Mouse (Mus musculus) embryonic facial prominence, embryonic 15.5 days (tissue): Measurements from ENCODE around the gene Papola. TPM values are rescaled to one million over a fixed set of nuclear protein-coding genes. Genes with fewer than 3 reads are reported as not detected.

Experiments used
- ATAC-seq: fragments of 200-750 bp; cut with Nextera tagmentation; 2 replicates; pipeline ENCODE4 v1.8.0; 2017; ENCODE audit warnings: low read depth, moderate TSS enrichment; ENCODE audit not compliant: insufficient number of reproducible peaks, low FRiP score, low TSS enrichment
- H3K27ac ChIP-seq: fragments of 300-500 bp; sonication (generic); replicated peaks from 2 replicates; pipeline ENCODE4 v1.5.1; 2015; ENCODE audit warnings: mild to moderate bottlenecking, inconsistent platforms
- H3K27me3 ChIP-seq: fragments of 300-500 bp; sonication (generic); 2 replicates; pipeline ENCODE4 v1.6.1; 2015; ENCODE audit warnings: inconsistent platforms
- H3K36me3 ChIP-seq: fragments of 300-500 bp; sonication (generic); 2 replicates; pipeline ENCODE4 v1.6.1; 2015; ENCODE audit warnings: mild to moderate bottlenecking, inconsistent platforms
- H3K4me1 ChIP-seq: fragments of 300-500 bp; sonication (generic); 2 replicates; pipeline ENCODE4 v1.6.1; 2015; ENCODE audit warnings: inconsistent platforms
- H3K4me2 ChIP-seq: fragments of 300-500 bp; sonication (generic); replicated peaks from 2 replicates; pipeline ENCODE4 v1.6.1; 2015; ENCODE audit warnings: mild to moderate bottlenecking, inconsistent platforms
- H3K4me3 ChIP-seq: fragments of 300-500 bp; sonication (generic); replicated peaks from 2 replicates; pipeline ENCODE4 v1.5.1; 2015; ENCODE audit warnings: mild to moderate bottlenecking, inconsistent platforms
- H3K9ac ChIP-seq: fragments of 300-500 bp; sonication (generic); 2 replicates; pipeline ENCODE4 v1.6.1; 2015; ENCODE audit warnings: inconsistent platforms
- H3K9me3 ChIP-seq: fragments of 300-500 bp; sonication (generic); replicated peaks from 2 replicates; pipeline ENCODE4 v1.6.1; 2016; ENCODE audit warnings: inconsistent platforms
- WGBS: fragments of 180-500 bp; shearing (Covaris S2); methylation state at CpG from one replicate; pipeline ENCODE4 v1.1.7; 2015; 5-methylcytosine and 5-hydroxymethylcytosine counted together
- polyA plus RNA-seq: library from polyadenylated mRNA; unstranded; fragments of >200 nt; fragmentation: Nextera tagmentation; extraction: Ambion mirVana; gene quantifications from 2 replicates; pipeline ENCODE4 v1.2.1, GENCODE M21; 2015

Papola gene
- polyA plus RNA-seq, 1 experiment from 2014 or later, result 186 TPM

DNA sequence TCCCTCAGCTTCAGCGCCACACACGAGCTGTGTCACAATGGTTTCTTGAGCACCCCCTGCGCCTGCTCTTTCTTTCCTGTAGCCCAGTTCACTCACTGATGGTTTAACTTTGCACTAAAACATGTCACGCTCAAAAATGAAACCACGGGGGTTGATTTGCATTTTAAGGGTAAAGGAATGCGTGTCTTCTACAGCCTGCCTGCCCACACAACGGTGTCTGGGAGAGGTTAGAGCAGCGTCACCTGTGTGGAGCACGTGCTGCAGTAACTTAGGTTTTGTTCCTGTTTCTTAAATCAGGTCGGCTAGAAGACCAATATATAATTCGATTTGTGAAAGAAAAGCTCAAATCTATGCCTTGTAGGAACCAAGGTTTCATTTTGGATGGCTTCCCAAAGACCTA, 23.3 kb upstream of the Papola start:
- H3K4me3 ChIP-seq, result no peak overlapping the region
- H3K27ac ChIP-seq, result no peak overlapping the region
- H3K9ac ChIP-seq, result no peak overlapping the region
- peaks cover 5% of the 10 kb centered on the region; the same call in 1 of the 2 replicates for H3K4me1 ChIP-seq
- no peak for ATAC-seq
- H3K9me3 ChIP-seq, result no peaks in the 10 kb centered on the region
- no peaks in the 10 kb centered on the region for H3K36me3 ChIP-seq
- H3K4me2 ChIP-seq, result 0 out of 2 replicates have a peak overlapping the region, but pooled peaks have one; percentile 15
- WGBS, result 39% methylated on average over 11 of the region's 11 CpGs
- no peaks in the 10 kb centered on the region for H3K27me3 ChIP-seq

DNA sequence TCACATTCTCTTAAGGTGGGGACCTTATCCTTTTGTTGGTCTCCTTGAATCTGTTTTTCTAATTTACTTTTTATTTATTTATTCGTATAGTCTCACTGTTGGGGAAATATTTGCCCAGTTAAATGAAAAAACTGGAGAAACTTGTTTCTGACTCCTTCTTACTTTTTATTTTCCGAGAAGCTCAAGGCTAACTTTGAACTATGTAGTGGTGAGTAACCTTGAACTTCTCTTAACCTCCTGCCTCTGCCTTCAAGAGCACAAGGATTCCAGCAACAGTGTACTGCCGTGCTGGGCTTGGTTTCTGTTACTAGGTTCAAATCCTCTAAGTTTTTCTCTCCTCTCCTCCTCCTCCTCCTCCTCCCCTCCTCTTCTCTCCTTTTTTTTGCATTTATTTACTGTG, 22.9 kb upstream of the Papola start:
- H3K9me3 ChIP-seq, result no peaks in the 10 kb centered on the region
- no peak overlapping the region for H3K4me3 ChIP-seq
- ATAC-seq, result no peak
- peaks cover 5% of the 10 kb centered on the region; the same call in 1 of the 2 replicates for H3K4me1 ChIP-seq
- no peak overlapping the region for H3K27ac ChIP-seq
- H3K9ac ChIP-seq, result no peak overlapping the region
- no peaks in the 10 kb centered on the region for H3K36me3 ChIP-seq
- no peak overlapping the region for H3K4me2 ChIP-seq
- H3K27me3 ChIP-seq, result no peaks in the 10 kb centered on the region
- 57% methylated on average over 3 of the region's 3 CpGs for WGBS

DNA sequence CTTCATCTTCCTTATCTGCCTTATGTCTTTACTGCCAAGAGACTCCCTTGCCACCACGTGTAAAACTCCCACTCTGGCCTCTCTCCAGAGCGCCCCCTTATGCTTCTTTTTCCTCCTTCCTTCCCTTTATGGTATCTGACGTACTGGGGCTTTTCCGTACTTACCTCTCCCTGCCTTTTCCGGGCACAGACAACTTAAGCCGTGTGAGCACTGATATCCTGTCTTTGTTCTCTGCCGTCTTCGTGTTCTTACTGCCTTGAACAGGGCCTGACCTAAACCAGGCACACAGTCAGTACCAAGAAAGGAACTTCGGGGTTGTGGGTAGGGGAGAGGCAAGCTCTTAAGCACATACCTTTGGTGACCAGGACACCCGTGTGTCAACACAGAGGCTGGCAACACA, 14.8 kb upstream of the Papola start:
- Histone ChIP-seq H3K36me3 (no peaks in the 10 kb centered on the region), H3K4me2 (no peak overlapping the region), H3K4me1 (0 out of 2 replicates have a peak, but pooled peaks cover 1% of the 10 kb centered on the region), H3K9me3 (no peaks in the 10 kb centered on the region), H3K4me3 (no peak overlapping the region), H3K27me3 (no peaks in the 10 kb centered on the region), H3K27ac (no peak overlapping the region), H3K9ac (no peak overlapping the region)
- ATAC-seq, result no peak
- 67% methylated on average over 10 of the region's 10 CpGs for WGBS

DNA sequence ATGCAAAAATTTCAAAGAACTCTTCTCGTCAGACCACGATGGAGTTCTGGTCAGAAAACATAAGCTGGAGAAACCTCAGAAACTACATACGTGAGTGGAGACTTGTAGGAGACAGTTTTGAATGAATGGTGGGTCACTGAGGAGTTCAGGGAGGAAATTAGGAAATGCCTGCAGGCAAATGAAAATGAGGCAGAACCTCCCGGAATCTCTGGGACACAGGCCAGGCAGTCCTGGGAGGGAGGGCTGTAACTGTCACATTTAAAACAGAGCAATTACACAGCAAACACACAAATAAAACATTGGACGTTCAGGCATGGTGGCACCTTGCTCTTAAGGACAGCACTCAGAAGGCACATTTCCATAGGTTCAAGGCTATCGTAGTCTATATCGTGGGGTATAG, 9.6 kb upstream of the Papola start:
- Histone ChIP-seq H3K4me1 (0 out of 2 replicates have a peak, but pooled peaks cover 5% of the 10 kb centered on the region), H3K9me3 (no peaks in the 10 kb centered on the region), H3K4me3 (no peak overlapping the region), H3K4me2 (no peak overlapping the region), H3K9ac (no peak overlapping the region), H3K27ac (no peak overlapping the region), H3K36me3 (no peaks in the 10 kb centered on the region), H3K27me3 (no peaks in the 10 kb centered on the region)
- ATAC-seq, result no peak
- 45% methylated on average over 7 of the region's 7 CpGs for WGBS

DNA sequence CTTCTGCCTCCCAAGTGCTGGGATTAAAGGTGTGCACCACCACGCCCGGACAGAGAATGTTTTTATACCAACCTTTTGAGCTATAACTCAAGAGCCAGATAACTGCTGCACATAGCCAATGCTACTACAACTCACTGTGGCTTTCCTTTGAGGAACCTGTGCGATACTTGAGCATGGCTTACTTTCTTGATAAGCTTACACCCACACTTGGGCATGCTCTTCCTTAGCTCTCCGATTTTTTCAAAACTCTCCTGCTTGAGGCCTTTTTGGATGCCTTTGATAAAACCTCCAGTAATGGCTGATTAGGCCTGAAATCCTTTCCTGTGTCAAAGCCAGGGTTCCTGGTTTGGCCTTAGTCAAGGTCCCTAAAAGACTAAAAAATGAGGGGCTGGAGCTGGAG, 6.8 kb upstream of the Papola start:
- H3K4me1 ChIP-seq, result 0 out of 2 replicates have a peak, but pooled peaks cover 5% of the 10 kb centered on the region
- no peak overlapping the region for H3K27ac ChIP-seq
- H3K4me3 ChIP-seq, result no peak overlapping the region
- WGBS, result 86% methylated on average over 4 of the region's 4 CpGs
- H3K27me3 ChIP-seq, result no peaks in the 10 kb centered on the region
- no peak overlapping the region for H3K4me2 ChIP-seq
- H3K9me3 ChIP-seq, result no peaks in the 10 kb centered on the region
- no peak for ATAC-seq
- H3K36me3 ChIP-seq, result no peaks in the 10 kb centered on the region
- H3K9ac ChIP-seq, result no peak overlapping the region

DNA sequence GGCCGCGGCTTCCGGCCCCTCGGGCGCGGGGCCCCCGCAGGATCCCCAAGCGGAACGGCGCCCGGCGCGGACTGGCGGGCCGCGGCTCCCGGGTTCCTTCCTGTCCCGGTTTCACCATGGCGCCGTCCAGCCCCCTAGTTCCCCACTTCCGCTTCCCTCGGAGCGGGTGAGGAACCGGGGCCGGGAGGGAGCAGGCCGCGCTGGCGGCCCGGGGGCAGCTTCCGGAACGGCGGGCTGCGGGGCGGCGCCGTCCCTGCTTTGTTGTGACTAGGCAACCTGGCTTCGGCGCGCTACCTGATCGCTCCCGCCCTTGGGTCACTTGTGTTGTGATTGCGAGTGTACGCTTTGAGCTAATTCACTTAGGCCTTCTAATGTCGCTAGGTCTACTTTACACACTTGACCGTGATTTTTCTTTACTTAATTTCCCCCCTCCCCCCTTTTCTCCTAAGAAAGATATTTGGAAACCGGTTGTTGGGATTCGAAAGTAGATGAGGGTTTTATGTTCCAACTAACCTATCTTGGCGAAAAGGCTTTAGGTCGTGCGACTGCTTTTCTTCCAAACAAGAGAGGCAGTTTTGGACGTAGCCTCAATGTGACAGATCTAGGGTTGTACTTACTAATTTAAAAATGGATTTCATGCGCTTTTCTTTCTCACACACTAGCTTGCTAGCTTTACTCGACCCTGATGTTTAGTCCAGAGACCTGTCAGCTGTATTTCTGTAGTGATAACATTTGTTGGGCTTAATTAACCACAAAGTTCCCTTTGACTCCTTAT, 693 bp downstream of the Papola start:
- Histone ChIP-seq H3K9me3 (no peaks in the 10 kb centered on the region), H3K4me3 (peak overlapping the region; percentile 72), H3K9ac (peak overlapping the region; percentile 83), H3K4me2 (peak overlapping the region; percentile 69), H3K27ac (peak overlapping the region; percentile 94), H3K36me3 (no peaks in the 10 kb centered on the region), H3K4me1 (peaks cover 20% of the 10 kb centered on the region), H3K27me3 (no peaks in the 10 kb centered on the region)
- peak; percentile 71 for ATAC-seq
- WGBS, result under 1% methylated on average over 46 of the region's 53 CpGs

DNA sequence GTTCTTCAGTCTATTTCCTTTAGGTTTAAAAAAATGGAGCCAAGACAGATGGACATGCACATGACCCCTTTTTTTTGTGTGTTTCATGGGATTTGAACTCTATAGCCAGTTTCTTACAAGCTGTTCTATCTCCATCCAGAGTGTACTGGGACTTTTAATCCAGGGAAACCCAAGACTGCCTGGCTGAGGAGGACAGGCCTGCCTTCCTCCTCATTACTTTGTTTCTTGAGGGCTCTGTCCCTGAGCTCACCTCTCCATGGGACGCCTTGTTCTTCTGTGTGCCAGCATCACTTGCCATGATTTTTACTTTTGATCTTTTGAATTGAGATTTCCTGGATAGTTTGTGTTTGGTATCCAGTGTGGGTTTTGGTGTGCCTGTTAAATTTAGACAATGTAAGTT, 1.6 kb downstream of the Papola start:
- Histone ChIP-seq H3K4me3 (peak overlapping the region; percentile 72), H3K9ac (peak overlapping the region; percentile 83; the same call in 1 of the 2 replicates), H3K4me1 (peaks cover 20% of the 10 kb centered on the region), H3K27me3 (no peaks in the 10 kb centered on the region), H3K9me3 (no peaks in the 10 kb centered on the region), H3K27ac (no peak overlapping the region), H3K36me3 (no peaks in the 10 kb centered on the region), H3K4me2 (peak overlapping the region; percentile 69)
- WGBS, result 69% methylated on average over 1 of the region's 1 CpGs
- no peak for ATAC-seq

DNA sequence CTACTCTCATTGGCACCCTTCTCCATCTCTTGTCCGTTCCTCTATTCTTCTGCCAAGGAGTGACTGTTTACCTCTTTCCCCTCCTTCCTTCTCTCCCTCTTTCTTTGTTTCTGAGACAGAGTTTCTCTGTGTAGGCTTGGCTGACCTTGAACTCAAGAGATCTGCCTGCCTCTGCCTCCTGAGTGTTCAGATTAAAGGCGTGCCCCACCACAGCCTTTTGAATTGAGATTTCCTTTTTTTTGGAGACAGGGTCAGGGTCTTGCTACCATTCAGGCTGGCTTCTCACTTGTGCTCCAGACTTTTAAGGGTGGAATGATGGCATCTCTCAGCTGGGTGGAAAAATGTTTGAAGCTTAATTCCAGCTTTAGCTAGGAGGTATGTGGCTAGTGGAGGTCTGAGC, 3.1 kb downstream of the Papola start:
- Histone ChIP-seq H3K4me3 (no peak overlapping the region), H3K27ac (no peak overlapping the region), H3K36me3 (no peaks in the 10 kb centered on the region), H3K4me2 (no peak overlapping the region), H3K4me1 (peaks cover 20% of the 10 kb centered on the region), H3K9ac (no peak overlapping the region), H3K27me3 (no peaks in the 10 kb centered on the region), H3K9me3 (no peaks in the 10 kb centered on the region)
- ATAC-seq, result no peak
- 90% methylated on average over 2 of the region's 2 CpGs for WGBS

DNA sequence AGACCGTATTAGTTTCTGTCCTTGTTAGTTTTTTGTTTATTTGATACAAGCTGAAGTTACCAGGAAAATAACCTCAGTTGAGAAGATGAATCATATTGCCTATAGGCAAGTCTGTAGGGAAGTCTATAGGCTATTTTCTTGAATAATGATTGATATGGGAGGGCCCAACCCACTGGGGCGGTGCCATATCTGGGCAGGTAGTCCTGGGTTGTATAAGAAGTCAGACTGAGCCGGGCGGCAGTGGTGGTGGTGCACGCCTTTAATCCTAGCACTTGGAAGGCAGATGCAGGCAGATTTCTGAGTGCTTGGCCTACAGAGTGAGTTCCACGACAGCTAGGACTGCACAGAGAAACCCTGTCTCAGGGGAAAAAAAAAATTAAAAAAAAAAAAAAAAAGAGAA, 5.4 kb downstream of the Papola start:
- no peaks in the 10 kb centered on the region for H3K27me3 ChIP-seq
- H3K9ac ChIP-seq, result no peak overlapping the region
- ATAC-seq, result no peak
- H3K4me3 ChIP-seq, result no peak overlapping the region
- no peak overlapping the region for H3K27ac ChIP-seq
- WGBS, result 78% methylated on average over 6 of the region's 6 CpGs
- peaks cover 16% of the 10 kb centered on the region for H3K4me1 ChIP-seq
- no peak overlapping the region for H3K4me2 ChIP-seq
- 0 out of 2 replicates have a peak, but pooled peaks cover 1% of the 10 kb centered on the region for H3K36me3 ChIP-seq
- H3K9me3 ChIP-seq, result no peaks in the 10 kb centered on the region

DNA sequence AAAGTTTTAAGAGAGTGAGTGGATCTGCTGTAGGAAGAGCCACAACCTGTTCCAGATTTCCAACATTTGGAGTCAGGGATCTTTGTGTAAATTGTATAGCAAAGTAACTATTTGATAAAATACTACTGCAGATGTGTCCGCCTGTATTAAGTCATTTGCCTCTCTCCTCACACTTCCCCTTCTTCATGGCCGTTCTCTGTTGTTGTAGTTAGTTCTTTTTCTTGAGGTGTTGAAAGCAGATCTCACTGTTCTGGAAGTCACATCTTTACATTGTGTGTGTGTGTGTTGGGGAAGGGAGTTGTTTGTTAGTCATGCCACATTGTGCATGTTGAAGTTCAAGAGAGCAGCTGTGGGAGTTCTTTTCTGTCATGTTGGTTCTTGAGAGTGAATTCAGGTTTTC, 10.4 kb downstream of the Papola start:
- ATAC-seq, result no peak
- Histone ChIP-seq H3K9ac (no peak overlapping the region), H3K4me3 (no peak overlapping the region), H3K36me3 (peaks cover 10% of the 10 kb centered on the region; the same call in 1 of the 2 replicates), H3K4me2 (no peak overlapping the region), H3K4me1 (no peaks in the 10 kb centered on the region; the same call in 1 of the 2 replicates), H3K9me3 (no peaks in the 10 kb centered on the region), H3K27me3 (no peaks in the 10 kb centered on the region), H3K27ac (no peak overlapping the region)
- 95% methylated on average over 2 of the region's 2 CpGs for WGBS

DNA sequence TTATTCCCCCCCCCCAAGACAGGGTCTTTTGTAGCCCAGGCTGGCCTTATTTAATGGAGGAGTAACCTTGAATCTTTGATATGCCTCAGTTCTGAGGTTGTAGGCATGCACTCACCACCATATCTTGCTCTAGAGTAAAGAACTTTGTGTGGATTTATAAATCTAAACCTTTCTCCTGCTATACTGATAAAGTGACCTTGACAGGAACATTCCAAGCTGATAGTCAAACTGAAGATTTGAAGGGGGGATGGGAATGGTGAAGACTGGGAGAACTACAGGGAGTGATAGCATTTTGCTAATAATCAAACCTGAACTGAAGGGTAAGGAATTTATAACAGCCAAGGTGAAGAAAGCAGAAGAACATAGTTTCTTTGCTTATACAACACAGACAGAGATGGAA, 13.5 kb downstream of the Papola start:
- Histone ChIP-seq H3K36me3 (peaks cover 28% of the 10 kb centered on the region; the same call in 1 of the 2 replicates), H3K4me3 (no peak overlapping the region), H3K4me1 (no peaks in the 10 kb centered on the region; the same call in 1 of the 2 replicates), H3K4me2 (no peak overlapping the region), H3K27ac (no peak overlapping the region), H3K9ac (no peak overlapping the region), H3K27me3 (no peaks in the 10 kb centered on the region), H3K9me3 (no peaks in the 10 kb centered on the region)
- ATAC-seq, result no peak

DNA sequence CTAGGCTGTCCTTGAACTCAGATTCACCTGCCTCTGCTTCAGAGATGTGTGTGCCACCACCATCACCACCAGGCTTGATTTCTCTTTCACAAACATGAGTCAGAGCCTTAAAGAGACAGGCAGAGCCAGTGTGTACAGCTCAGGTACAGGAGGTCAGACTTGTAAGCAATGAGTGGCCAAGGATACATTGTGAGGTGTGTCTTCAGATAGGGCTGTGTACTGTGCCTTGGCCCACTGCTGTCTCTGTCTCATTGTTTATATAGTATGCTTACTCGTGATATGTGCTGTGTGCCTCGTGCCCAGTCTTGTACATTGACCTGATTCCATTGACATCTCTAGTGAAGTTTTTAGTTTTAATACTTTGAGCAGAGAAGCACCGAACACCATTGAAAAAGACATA, 21.3 kb downstream of the Papola start:
- no peaks in the 10 kb centered on the region for H3K9me3 ChIP-seq
- no peaks in the 10 kb centered on the region for H3K4me1 ChIP-seq
- no peak overlapping the region for H3K27ac ChIP-seq
- ATAC-seq, result no peak
- no peaks in the 10 kb centered on the region for H3K27me3 ChIP-seq
- peaks cover 54% of the 10 kb centered on the region for H3K36me3 ChIP-seq
- H3K4me2 ChIP-seq, result no peak overlapping the region
- H3K4me3 ChIP-seq, result no peak overlapping the region
- 91% methylated on average over 3 of the region's 3 CpGs for WGBS
- no peak overlapping the region for H3K9ac ChIP-seq
